Mouse (Mus musculus): ENCODE measurements around the gene Ebf1. TPM values are rescaled to one million over a fixed set of nuclear protein-coding genes. Genes with fewer than 3 reads are reported as not detected.

Ebf1 gene
- polyA plus RNA-seq, 1 experiment from 2014 or later: 7.6 TPM

DNA sequence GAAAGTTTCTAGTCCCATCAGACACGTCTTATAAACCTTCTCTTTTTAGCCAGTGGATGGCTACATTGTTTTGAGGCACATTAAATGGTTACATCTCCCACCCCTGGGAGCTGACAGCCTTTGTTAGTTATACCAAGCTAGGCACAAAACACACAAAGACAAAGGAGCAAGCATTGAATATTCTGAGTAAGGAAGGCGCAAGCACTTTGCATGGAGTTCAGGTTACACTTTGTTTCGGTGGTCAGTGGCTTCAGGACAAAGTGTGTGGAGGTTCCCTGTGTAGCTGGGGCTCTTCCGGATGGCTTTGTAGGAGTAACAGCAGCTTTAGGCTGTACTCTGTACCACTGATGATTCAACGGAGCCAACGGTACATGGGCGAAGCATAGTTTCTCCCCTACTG, 186.9 kb downstream of the Ebf1 start:
- DNase-seq (ENCODE audit: low spot score): no peak
- Histone ChIP-seq H3K27ac (no peak overlapping the region), H3K9me3 (no peaks in the 10 kb centered on the region), H3K27me3 (ENCODE audit: insufficient read depth, poor library complexity, severe bottlenecking) (no peaks in the 10 kb centered on the region), H3K36me3 (no peaks in the 10 kb centered on the region), H3K4me1 (peaks cover 5% of the 10 kb centered on the region; the same call in 1 of the 2 replicates), H3K4me3 (no peak overlapping the region)
- 83% methylated on average over 7 of the region's 7 CpGs for WGBS

DNA sequence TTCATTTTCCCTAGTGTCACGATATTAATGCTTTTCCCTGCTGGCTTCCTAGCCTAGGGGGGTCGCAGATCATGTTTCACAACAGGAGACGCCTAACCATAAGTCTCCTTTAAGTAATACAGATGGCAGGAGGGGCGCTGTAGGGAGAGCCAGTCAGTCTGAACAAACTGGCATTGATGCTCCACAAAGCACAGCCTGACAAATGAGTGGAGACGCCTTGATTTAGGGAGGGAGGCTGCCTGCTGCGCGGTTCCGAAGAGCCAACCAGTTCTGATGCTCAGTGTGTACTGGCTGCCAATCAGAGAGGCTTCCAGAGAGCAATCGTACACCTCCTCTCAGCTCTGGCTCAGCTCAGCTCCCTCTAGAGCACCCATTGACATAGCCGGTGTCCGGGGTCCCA, 189.5 kb downstream of the Ebf1 start:
- H3K36me3 ChIP-seq: no peaks in the 10 kb centered on the region
- H3K4me1 ChIP-seq: peaks cover 5% of the 10 kb centered on the region; the same call in 1 of the 2 replicates
- WGBS: 28% methylated on average over 11 of the region's 11 CpGs
- no peak overlapping the region for H3K4me3 ChIP-seq
- DNase-seq (ENCODE audit: low spot score): no peak
- H3K27me3 ChIP-seq (ENCODE audit: insufficient read depth, poor library complexity, severe bottlenecking): no peaks in the 10 kb centered on the region
- no peak overlapping the region for H3K27ac ChIP-seq
- no peaks in the 10 kb centered on the region for H3K9me3 ChIP-seq

DNA sequence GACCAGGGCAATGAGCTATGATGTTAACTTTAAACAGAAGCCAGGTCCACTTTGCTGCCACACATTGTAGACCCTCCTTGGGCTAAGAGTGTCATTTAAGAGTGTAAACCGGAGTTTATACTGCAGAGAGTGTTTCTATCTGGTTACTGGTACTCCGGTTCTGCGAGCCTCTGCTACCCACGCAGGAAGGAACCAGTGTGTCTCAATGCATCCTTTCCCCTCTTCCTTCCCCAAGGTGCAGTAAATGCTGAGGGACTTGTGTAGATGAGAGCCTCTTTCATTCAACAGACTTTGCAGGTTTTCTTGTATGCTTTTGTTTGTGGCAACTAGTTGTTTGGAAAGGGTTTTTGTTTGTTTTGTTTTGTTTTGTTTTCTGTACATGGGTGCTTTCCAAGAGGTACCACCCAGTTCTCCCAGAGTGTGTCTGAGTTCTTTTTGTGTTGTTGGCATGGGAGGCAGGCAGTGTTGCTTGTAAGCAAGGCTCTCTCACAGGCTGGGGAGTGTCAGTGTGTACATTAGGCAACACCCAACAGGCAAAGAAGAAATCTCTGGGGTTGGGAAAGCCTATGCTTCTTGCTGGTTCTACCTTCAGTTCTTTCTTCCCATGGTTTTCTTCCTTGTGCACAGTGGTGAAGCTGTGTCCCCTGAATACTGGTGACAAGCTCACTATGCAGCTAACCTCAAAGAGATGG, 191.9 kb downstream of the Ebf1 start:
- peaks cover 5% of the 10 kb centered on the region; the same call in 1 of the 2 replicates for H3K4me1 ChIP-seq
- H3K4me3 ChIP-seq: no peak overlapping the region
- no peak for DNase-seq (ENCODE audit: low spot score)
- H3K27ac ChIP-seq: no peak overlapping the region
- 89% methylated on average over 4 of the region's 4 CpGs for WGBS
- H3K27me3 ChIP-seq (ENCODE audit: insufficient read depth, poor library complexity, severe bottlenecking): no peaks in the 10 kb centered on the region
- H3K9me3 ChIP-seq: no peaks in the 10 kb centered on the region
- no peaks in the 10 kb centered on the region for H3K36me3 ChIP-seq

DNA sequence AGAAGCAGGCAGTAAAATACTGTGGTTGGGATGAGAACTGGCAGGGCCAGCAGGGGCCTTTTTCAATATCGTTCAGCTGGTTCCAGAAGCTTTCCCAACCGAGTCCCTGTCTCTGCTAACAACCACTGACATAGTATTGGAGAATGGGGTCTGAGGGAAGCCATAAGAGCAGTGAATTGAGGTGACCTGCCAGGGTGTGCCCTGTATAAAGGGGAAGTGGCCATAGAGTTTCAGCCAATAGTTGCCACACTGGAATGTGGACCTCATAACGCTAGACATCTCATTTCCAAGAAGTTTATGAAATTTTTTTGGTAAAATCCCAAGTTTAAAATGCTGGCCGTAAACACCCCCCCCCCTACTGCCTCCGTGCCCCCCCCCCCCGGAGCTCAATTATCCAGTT, 193.9 kb downstream of the Ebf1 start:
- no peak overlapping the region for H3K4me3 ChIP-seq

DNA sequence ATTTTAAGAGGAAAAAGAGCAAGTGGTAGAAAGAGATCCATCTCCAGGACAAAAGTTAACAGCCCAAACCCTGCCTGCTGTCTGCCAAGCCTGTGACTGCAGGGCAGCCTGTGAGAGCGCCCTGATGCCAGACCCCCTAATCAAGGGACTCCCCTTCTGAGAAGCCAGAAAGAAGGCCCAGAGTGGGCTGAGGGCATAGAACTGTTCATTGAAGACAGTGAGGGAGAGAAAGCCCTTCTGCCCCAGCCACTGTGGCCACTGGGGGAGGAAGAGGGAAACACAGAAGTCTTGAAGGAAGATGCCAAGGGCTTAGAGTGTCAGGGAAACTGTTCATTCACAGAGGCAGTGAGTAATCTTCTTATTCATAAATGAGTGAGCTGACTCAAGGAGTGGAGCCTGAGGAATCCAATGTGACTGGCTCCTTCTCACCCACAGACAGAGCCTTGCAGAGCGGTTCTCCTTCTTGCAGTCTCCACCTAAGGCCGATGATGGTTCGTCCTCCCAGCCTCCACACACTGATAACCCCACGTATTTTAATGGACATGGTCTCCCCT, 195.2 kb downstream of the Ebf1 start:
- 83% methylated on average over 5 of the region's 5 CpGs for WGBS
- no peaks in the 10 kb centered on the region for H3K36me3 ChIP-seq
- H3K4me1 ChIP-seq: no peaks in the 10 kb centered on the region
- no peak overlapping the region for H3K27ac ChIP-seq
- no peaks in the 10 kb centered on the region for H3K27me3 ChIP-seq (ENCODE audit: insufficient read depth, poor library complexity, severe bottlenecking)
- no peaks in the 10 kb centered on the region for H3K9me3 ChIP-seq
- DNase-seq (ENCODE audit: low spot score): no peak
- no peak overlapping the region for H3K4me3 ChIP-seq

More for the DNA sequence above, 193.9 kb downstream of the Ebf1 start:
- Histone ChIP-seq H3K9me3 (no peaks in the 10 kb centered on the region), H3K27me3 (ENCODE audit: insufficient read depth, poor library complexity, severe bottlenecking) (no peaks in the 10 kb centered on the region), H3K36me3 (no peaks in the 10 kb centered on the region), H3K4me1 (peaks cover 5% of the 10 kb centered on the region; the same call in 1 of the 2 replicates), H3K27ac (no peak overlapping the region)
- no peak for DNase-seq (ENCODE audit: low spot score)
- 74% methylated on average over 6 of the region's 6 CpGs for WGBS

DNA sequence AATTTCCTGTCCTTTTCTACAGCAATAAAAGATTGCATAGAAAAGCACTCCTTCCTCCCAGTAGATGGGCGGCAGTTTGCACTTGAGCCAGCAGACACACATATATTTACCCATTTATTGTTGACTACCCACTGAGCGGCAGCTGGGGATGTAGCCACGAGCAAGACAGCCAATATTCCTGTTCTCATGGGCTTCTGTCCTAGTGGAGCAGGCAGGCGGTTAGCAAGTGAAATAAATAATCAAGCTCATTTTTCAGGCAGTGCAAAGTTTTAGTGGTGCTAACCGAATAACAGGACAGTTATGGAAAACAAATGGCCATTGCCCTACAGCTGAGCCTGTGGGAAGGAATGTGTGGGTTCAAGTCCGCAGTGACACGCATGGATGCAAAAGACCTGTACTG, 196.4 kb downstream of the Ebf1 start:
- Histone ChIP-seq H3K27ac (no peak overlapping the region), H3K27me3 (ENCODE audit: insufficient read depth, poor library complexity, severe bottlenecking) (no peaks in the 10 kb centered on the region), H3K9me3 (no peaks in the 10 kb centered on the region), H3K36me3 (no peaks in the 10 kb centered on the region), H3K4me1 (no peaks in the 10 kb centered on the region), H3K4me3 (no peak overlapping the region)
- WGBS: 88% methylated on average over 7 of the region's 7 CpGs
- no peak for DNase-seq (ENCODE audit: low spot score)

DNA sequence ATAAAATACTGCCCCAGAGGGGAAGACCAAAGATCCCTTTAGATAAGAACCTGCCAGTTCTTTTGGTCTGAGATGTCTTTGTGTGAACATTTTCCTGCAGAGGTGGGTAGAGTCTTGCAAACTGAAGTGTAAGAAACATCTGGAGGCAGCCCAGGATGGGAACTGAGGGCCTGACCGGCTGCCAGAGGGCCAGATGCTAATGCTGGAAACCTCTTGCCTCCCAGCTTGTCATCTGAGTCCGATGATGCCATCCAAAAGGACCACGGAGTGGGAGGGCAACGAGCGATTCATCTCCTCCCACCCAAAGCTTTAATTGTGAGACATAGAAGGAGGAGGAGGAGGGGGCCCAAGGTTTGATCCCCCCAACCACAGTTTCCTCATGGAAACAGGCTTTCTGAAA, 197.7 kb downstream of the Ebf1 start:
- Histone ChIP-seq H3K4me1 (no peaks in the 10 kb centered on the region), H3K27ac (no peak overlapping the region), H3K27me3 (ENCODE audit: insufficient read depth, poor library complexity, severe bottlenecking) (no peaks in the 10 kb centered on the region), H3K9me3 (no peaks in the 10 kb centered on the region), H3K36me3 (no peaks in the 10 kb centered on the region), H3K4me3 (no peak overlapping the region)
- 80% methylated on average over 5 of the region's 5 CpGs for WGBS
- DNase-seq (ENCODE audit: low spot score): no peak

DNA sequence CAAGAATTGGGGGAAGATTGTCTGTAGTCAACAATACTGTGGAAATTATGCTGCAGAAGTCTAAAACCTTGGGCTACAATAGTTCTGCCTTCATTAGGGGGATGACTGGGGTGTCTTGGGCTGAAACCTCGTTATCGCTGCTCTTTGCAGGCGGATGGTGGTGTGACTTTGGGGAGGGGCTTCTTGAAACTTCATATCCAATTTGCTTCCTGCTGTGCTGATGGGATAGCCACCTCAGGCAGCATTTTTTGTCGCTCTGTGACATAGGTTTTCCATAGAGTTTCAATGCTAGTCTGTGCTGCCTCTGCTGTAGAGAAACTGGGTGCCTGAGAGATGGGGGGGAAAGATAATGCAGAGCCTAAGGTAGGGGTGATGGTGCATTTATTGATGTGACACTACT, 198.9 kb downstream of the Ebf1 start:
- DNase-seq (ENCODE audit: low spot score): no peak
- 59% methylated on average over 4 of the region's 4 CpGs for WGBS
- Histone ChIP-seq H3K36me3 (no peaks in the 10 kb centered on the region), H3K27me3 (ENCODE audit: insufficient read depth, poor library complexity, severe bottlenecking) (no peaks in the 10 kb centered on the region), H3K27ac (no peak overlapping the region), H3K9me3 (no peaks in the 10 kb centered on the region), H3K4me3 (no peak overlapping the region), H3K4me1 (no peaks in the 10 kb centered on the region)

DNA sequence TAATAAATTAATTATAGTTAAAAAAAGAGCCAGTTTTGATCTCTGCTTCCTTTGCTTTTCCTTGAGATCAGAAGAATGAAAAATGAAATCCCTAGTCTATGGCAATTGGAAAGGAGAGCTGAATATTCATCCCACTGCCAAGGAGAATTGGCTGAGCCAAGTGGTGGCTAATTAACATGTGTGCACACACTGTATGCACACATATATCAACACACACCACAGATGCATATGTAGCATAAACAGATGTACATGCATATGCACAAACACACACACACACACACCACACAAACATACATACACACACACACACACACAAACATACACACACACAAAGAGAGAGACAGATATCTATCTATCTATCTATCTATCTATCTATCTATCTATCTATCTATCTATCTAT, 205.2 kb downstream of the Ebf1 start:
- no peak overlapping the region for H3K27ac ChIP-seq
- H3K9me3 ChIP-seq: no peaks in the 10 kb centered on the region
- H3K36me3 ChIP-seq: no peaks in the 10 kb centered on the region
- no peak for DNase-seq (ENCODE audit: low spot score)
- no peaks in the 10 kb centered on the region for H3K27me3 ChIP-seq (ENCODE audit: insufficient read depth, poor library complexity, severe bottlenecking)
- H3K4me1 ChIP-seq: no peaks in the 10 kb centered on the region
- H3K4me3 ChIP-seq: no peak overlapping the region

DNA sequence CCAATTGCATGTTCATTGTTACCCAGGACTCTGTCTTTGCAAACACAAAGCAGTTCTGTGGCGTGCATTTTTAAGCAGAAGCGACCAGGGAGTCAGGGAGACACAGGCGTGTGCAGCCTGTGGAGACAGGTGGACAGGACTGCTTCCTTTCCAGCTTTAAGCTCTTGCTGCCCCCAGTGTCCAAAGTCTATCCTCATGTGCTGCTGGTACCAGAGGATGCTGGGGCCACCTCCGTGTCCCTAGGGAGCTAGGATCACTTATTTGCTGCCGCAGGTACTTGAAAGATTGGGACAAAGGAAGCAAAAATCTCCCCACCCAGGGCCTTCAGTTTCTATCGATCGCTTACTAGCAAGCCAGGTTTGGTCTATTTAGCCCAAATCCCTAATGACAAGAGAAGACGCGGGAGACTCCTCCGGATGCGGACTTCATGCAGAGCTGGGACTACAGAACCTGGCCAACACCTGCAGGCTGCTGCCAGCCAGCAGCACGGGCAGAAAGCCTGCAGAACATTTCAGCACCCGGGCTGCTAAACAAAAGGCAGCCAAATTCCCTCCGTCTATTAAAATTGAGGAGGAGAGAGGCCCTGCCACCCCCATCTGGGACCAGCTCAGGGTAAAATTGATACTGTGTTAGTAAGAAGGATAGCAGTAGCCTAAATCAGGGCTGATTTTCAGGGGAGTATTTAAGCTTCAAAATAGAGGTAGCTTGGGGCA, 215.3 kb downstream of the Ebf1 start:
- WGBS: 20% methylated on average over 14 of the region's 14 CpGs
- no peaks in the 10 kb centered on the region for H3K9me3 ChIP-seq
- DNase-seq (ENCODE audit: low spot score): no peak
- H3K27ac ChIP-seq: no peak overlapping the region
- peaks cover 18% of the 10 kb centered on the region; the same call in 1 of the 2 replicates for H3K27me3 ChIP-seq (ENCODE audit: insufficient read depth, poor library complexity, severe bottlenecking)
- H3K36me3 ChIP-seq: no peaks in the 10 kb centered on the region
- H3K4me3 ChIP-seq: no peak overlapping the region
- H3K4me1 ChIP-seq: peaks cover 7% of the 10 kb centered on the region; the same call in 1 of the 2 replicates

DNA sequence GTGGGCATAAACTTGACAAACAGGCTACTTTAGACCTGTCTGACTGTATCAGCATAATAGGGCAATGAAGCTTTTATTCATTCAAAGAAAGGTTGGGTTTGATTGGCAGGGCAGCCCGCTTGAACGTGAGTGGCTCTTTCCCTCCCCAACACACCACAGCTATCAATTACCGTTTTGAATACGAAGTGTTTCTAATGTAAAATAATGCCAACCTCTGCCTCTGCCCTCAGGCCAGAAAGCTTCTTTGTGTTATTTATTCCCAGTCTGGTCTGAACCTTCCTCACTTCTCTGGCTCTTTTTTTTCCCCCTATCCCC, 215.8 kb downstream of the Ebf1 start:
- no peak overlapping the region for H3K27ac ChIP-seq
- H3K4me1 ChIP-seq: peaks cover 7% of the 10 kb centered on the region; the same call in 1 of the 2 replicates
- no peak for DNase-seq (ENCODE audit: low spot score)
- H3K9me3 ChIP-seq: no peaks in the 10 kb centered on the region
- no peak overlapping the region for H3K4me3 ChIP-seq
- H3K27me3 ChIP-seq (ENCODE audit: insufficient read depth, poor library complexity, severe bottlenecking): peaks cover 18% of the 10 kb centered on the region; the same call in 1 of the 2 replicates
- H3K36me3 ChIP-seq: no peaks in the 10 kb centered on the region
- 23% methylated on average over 4 of the region's 4 CpGs for WGBS

DNA sequence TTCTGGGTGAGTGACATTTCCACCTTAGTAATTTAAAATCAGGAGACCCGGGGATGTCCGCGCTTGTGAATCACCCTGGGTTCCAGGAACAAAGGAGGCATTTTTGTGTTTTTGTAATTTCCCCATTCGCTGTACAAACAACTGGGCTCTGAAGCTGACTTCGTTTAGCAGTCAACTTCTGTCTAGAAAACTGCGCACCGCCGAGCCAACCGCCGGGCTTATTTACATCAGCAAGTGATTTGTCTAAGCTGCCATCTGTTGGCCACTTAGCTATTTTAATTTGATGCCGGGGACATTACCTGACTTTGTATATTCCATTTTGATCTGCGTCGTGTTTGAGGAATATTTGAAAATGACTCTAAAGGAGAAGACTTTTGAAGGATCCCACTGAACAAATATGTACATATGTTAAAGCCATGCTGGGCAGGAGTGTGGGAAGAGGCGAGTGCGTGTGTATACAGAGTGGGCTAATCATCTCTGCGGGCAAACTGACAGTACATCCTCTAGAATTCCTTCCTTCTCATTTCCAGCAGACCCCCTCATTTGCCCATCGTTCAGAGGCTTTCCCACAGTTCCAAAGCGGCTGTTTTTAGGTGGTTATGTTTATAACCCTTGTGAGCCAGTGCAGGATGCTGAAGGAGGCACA, 216.4 kb downstream of the Ebf1 start:
- 49% methylated on average over 18 of the region's 18 CpGs for WGBS

DNA sequence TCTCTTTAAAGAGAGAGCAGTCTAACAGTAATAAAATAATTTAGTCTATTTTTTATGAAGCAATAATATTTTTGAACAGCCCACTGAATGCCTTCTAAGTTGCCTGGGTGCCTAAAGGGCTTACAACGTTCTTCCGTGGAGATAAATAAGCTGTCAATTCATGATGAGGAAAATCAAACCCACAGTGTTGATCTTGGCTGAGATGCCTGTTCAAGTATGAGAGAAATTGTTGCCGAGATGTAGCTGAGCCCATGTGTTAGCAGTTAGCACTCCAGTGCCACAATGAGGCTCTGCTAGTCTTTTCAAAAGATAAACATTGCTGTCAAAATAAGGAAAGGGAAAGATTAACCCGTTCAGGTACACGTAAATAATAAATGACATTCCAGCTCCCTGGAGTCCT, 218.0 kb downstream of the Ebf1 start:
- Histone ChIP-seq H3K27me3 (ENCODE audit: insufficient read depth, poor library complexity, severe bottlenecking) (peaks cover 18% of the 10 kb centered on the region; the same call in 1 of the 2 replicates), H3K9me3 (no peaks in the 10 kb centered on the region), H3K4me3 (no peak overlapping the region), H3K36me3 (no peaks in the 10 kb centered on the region), H3K27ac (no peak overlapping the region), H3K4me1 (peaks cover 7% of the 10 kb centered on the region; the same call in 1 of the 2 replicates)
- DNase-seq (ENCODE audit: low spot score): no peak
- 45% methylated on average over 5 of the region's 5 CpGs for WGBS

More for the DNA sequence above, 216.4 kb downstream of the Ebf1 start:
- H3K27ac ChIP-seq: no peak overlapping the region
- H3K9me3 ChIP-seq: no peaks in the 10 kb centered on the region
- no peak for DNase-seq (ENCODE audit: low spot score)
- peaks cover 18% of the 10 kb centered on the region; the same call in 1 of the 2 replicates for H3K27me3 ChIP-seq (ENCODE audit: insufficient read depth, poor library complexity, severe bottlenecking)
- H3K4me3 ChIP-seq: no peak overlapping the region
- H3K4me1 ChIP-seq: peaks cover 7% of the 10 kb centered on the region; the same call in 1 of the 2 replicates
- H3K36me3 ChIP-seq: no peaks in the 10 kb centered on the region

Data from heart, embryonic 10.5 days (tissue).